Mouse (Mus musculus) lung, postnatal 4 days (tissue): ENCODE measurements around the gene Gm3020.
"Not testable (repeated sequence)": the region's sequence is repeated elsewhere in the genome, so short reads cannot be mapped to it uniquely, and the experiment has no call there.

Experiments
- DNase-seq, 2 experiments: peaks; one replicate each; pipeline ENCODE4 v3.0.0; 2021

The Gm3020 gene

GRCm38 (mm10) chr14:3651730-3652129 lies at the start of gene Gm3020:
TSS of gene Gm3020 (plus strand) at chr14:3652030.
- DNase-seq, result not testable (repeated sequence)

- DNase-seq, result not testable (repeated sequence)
Observed at GRCm38 (mm10) chr14:3634212-3634611, 17.6 kb upstream of the Gm3020 start, which contains the start of gene Gm3012. TSS of gene Gm3012 (plus strand) at chr14:3634512.

DNA sequence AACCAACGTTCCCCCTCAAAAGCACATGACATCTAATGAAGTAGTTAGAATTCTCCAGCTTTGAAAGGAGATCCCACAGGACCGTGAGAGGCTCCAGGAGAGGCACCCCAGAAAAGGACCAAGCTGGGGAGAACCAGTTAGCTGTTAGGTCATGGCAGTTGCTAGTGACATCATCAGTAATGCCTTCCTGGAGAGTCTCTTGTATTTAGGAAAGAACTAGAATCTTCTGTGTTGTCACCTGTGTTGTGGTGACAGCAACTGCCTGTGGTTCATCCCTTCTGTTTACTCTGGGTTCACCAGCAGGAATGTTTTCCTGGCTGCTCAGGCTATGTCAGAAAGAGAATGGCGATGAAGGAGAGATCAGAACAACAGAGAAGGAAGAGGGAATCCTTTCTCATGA lies 36.7 kb downstream of the Gm3020 start, which contains the start of gene Gm3043:
Gene Gm3043 (plus strand): TSS at position 301 of the 400 bp plus-strand sequence.
- DNase-seq, result not testable (repeated sequence)
